Mouse (Mus musculus): ENCODE measurements around the gene Arhgap10. TPM values are rescaled to one million over a fixed set of nuclear protein-coding genes. Genes with fewer than 3 reads are reported as not detected.

Gene Arhgap10
- total and polyA plus RNA-seq, 3 experiments: 2.7 to 5.9 (median 4.8) TPM

- Histone ChIP-seq H3K9ac (ENCODE audit: insufficient read depth, low read depth) (no peak overlapping the region), H3K27me3 (replicated peaks) (no peaks in the 10 kb centered on the region), H3K9me3 (replicated peaks; ENCODE audit: low read length) (no peaks in the 10 kb centered on the region), H3K27ac (ENCODE audit: insufficient read depth, low read depth) (no peak overlapping the region), H3K36me3 (replicated peaks in 1 of 2; ENCODE audit: control insufficient read depth in 1 of 2, insufficient read depth in 1 of 2, low read length in 1 of 2) (peaks cover 2 to 11% of the 10 kb centered on the region in 2 experiments), H3K4me3 (replicated peaks in 1 of 3; ENCODE audit: low read depth in 2 of 3, low read length in 2 of 3, poor library complexity in 1 of 3) (no peak overlapping the region), H3K79me2 (replicated peaks; ENCODE audit: control insufficient read depth, extremely low read depth, insufficient read depth, poor library complexity, severe bottlenecking) (no peaks in the 10 kb centered on the region), H3K4me1 (ENCODE audit: control insufficient read depth in 1 of 2, insufficient read depth in 2 of 2) (no peaks in the 10 kb centered on the region), H3K4me2 (ENCODE audit: insufficient read depth, low read depth, poor library complexity, severe bottlenecking) (no peak overlapping the region)
- dilution Hi-C loops (cut with MboI; ENCODE audit: extremely low pct_ligation_motif_present, extremely low pct_unique_long_range_greater_than_20kb, low sequenced_read_pairs) (no loop called here), in situ Hi-C loops (cut with MboI; ENCODE audit: low pct_ligation_motif_present, low pct_unique_long_range_greater_than_20kb, low sequenced_read_pairs) (no loop called here)
- DNase-seq (ENCODE audit: extremely low read depth): no peak
- TF ChIP-seq GABPA (IDR thresholded peaks at IDR 0.05; ENCODE audit: insufficient replicate concordance, low read depth, low read length) (no peak), IRF4 (IDR thresholded peaks at IDR 0.05; ENCODE audit: low read depth, low read length) (no peak), E2F4 (IDR thresholded peaks at IDR 0.05; ENCODE audit: insufficient replicate concordance, low read depth, low read length) (no peak), POLR2AphosphoS2 (IDR thresholded peaks at IDR 0.05; ENCODE audit: low read depth, low read length) (no peak), CTCF (conservative IDR thresholded peaks at IDR 0.05 in 1 of 2, IDR thresholded peaks at IDR 0.05 in 1 of 2; ENCODE audit: low read depth in 2 of 2, low read length in 2 of 2) (no peak), KAT2A (IDR thresholded peaks at IDR 0.05; ENCODE audit: insufficient replicate concordance, low read length) (no peak), RCOR1 (conservative IDR thresholded peaks at IDR 0.05; ENCODE audit: low read depth, low read length) (no peak), EP300 (IDR thresholded peaks at IDR 0.05; ENCODE audit: low read length) (no peak), ZMIZ1 (IDR thresholded peaks at IDR 0.05; ENCODE audit: low read depth, low read length) (no peak), JUND (conservative IDR thresholded peaks at IDR 0.05; ENCODE audit: low read depth, low read length) (no peak), MAFK (IDR thresholded peaks at IDR 0.05; ENCODE audit: insufficient replicate concordance, low read length) (no peak), MAX (IDR thresholded peaks at IDR 0.05; ENCODE audit: low read length) (no peak), ZNF384 (IDR thresholded peaks at IDR 0.05; ENCODE audit: low read depth, low read length) (no peak), HCFC1 (IDR thresholded peaks at IDR 0.05; ENCODE audit: low read depth, low read length) (no peak), MXI1 (IDR thresholded peaks at IDR 0.05; ENCODE audit: low read depth, low read length) (no peak), ZC3H11A (IDR thresholded peaks at IDR 0.05; ENCODE audit: low read depth, low read length) (no peak), MAZ (IDR thresholded peaks at IDR 0.05; ENCODE audit: low read depth, low read length) (no peak), ZKSCAN1 (IDR thresholded peaks at IDR 0.05; ENCODE audit: borderline replicate concordance, low read depth, low read length) (no peak), UBTF (IDR thresholded peaks at IDR 0.05; ENCODE audit: low read depth, low read length) (no peak)
Measured at GRCm38 (mm10) chr8:77408527-77409215, 109.1 kb downstream of the Arhgap10 start.

GRCm38 (mm10) chr8:77406846-77407245, 110.9 kb downstream of the Arhgap10 start:
- Histone ChIP-seq H3K4me1 (ENCODE audit: control insufficient read depth in 1 of 2, insufficient read depth in 2 of 2) (peaks cover 3 to 4% of the 10 kb centered on the region in 2 experiments; a peak in 3 of 4 replicates), H3K4me3 (replicated peaks in 1 of 3; ENCODE audit: low read depth in 2 of 3, low read length in 2 of 3, poor library complexity in 1 of 3) (no peak overlapping the region), H3K9me3 (replicated peaks; ENCODE audit: low read length) (no peaks in the 10 kb centered on the region), H3K79me2 (replicated peaks; ENCODE audit: control insufficient read depth, extremely low read depth, insufficient read depth, poor library complexity, severe bottlenecking) (no peaks in the 10 kb centered on the region), H3K27ac (ENCODE audit: insufficient read depth, low read depth) (no peak overlapping the region), H3K27me3 (replicated peaks) (no peaks in the 10 kb centered on the region), H3K4me2 (ENCODE audit: insufficient read depth, low read depth, poor library complexity, severe bottlenecking) (no peak overlapping the region), H3K36me3 (replicated peaks in 1 of 2; ENCODE audit: control insufficient read depth in 1 of 2, insufficient read depth in 1 of 2, low read length in 1 of 2) (peaks cover 2 to 8% of the 10 kb centered on the region in 2 experiments), H3K9ac (ENCODE audit: insufficient read depth, low read depth) (no peak overlapping the region)
- dilution Hi-C loops (cut with MboI; ENCODE audit: extremely low pct_ligation_motif_present, extremely low pct_unique_long_range_greater_than_20kb, low sequenced_read_pairs) (no loop called here), in situ Hi-C loops (cut with MboI; ENCODE audit: low pct_ligation_motif_present, low pct_unique_long_range_greater_than_20kb, low sequenced_read_pairs) (no loop called here)
- peak; percentile 22 for TF ChIP-seq RAD21 (IDR thresholded peaks at IDR 0.05; ENCODE audit: low read depth, low read length)
- TF ChIP-seq CTCF (conservative IDR thresholded peaks at IDR 0.05 in 1 of 2, IDR thresholded peaks at IDR 0.05 in 1 of 2; ENCODE audit: low read depth in 2 of 2, low read length in 2 of 2): peak in 1 of 2 experiments; percentile 35; a peak in 2 of 4 replicates
- TF ChIP-seq SMC3 (IDR thresholded peaks at IDR 0.05; ENCODE audit: low read depth, low read length): peak; percentile 22
- no peak for TF ChIP-seq UBTF (IDR thresholded peaks at IDR 0.05; ENCODE audit: low read depth, low read length)
- no peak for TF ChIP-seq CHD1 (IDR thresholded peaks at IDR 0.05; ENCODE audit: low read depth, low read length)
- DNase-seq (ENCODE audit: extremely low read depth): no peak

Measured in CH12.LX (cell line).